Mouse (Mus musculus): ENCODE results near the gene Atg101. TPM values are rescaled to one million over a fixed set of nuclear protein-coding genes. Genes with fewer than 3 reads are reported as not detected.
A peak's percentile ranks its signal among the peaks of the same experiment; 100 is the strongest.

Atg101 gene
- 66.0 and 66.4 TPM in 2 replicates for polyA plus RNA-seq (2015; fragmentation: Nextera tagmentation; extraction: Ambion mirVana)

DNA sequence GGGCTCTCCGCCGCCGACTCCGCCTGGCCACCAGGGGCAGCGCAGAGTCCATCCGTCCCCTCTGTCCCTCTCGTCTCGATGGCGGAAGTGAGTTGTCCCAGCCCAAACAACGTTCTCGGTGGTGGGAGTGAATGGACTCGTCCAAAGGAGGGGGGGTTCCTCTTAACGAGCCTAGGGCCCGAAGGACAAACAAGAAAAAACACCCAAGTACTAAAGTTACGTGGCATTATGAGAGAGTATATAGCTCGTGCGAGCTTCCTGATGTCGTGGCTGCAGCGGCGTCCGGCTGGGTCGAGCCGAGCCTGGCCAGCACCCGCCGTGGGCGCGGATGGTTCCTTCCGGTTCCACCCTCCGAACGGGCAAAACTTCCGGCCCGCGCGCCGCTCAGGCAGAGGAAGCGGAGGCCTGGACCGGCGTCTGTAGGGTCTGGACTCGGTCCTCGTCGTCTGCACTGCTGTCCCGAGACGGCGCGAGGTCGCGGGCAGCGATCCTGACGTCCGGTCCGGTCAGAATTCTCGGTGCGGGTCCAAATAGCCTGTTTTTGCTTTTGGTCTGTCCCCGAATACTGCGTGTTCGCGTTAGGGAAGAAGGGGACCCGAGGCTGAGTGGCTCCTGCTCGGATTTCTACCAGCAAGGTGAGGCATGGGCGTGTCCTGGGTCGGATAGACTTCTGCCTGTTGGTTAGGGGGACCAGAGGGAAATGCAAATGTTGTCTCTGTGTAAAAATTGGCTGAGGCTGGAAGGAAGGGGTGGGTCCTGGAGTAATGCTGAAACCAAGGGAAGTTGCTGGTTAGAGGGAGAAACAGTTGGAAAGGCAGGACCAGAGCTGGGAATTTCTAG, at the start of gene Atg101:
Gene Atg101, plus strand, starts transcription at position 362 of the 840 bp plus-strand sequence.
- Histone ChIP-seq H3K36me3 (peaks cover 22% of the 10 kb centered on the region), H3K4me2 (peak within 1 kb of the TSS; percentile 98), H3K9ac (peak within 1 kb of the TSS; percentile 80), H3K4me3 (replicated peaks) (peak within 1 kb of the TSS; percentile 93), H3K27me3 (replicated peaks) (no peaks in the 10 kb centered on the region), H3K27ac (peak within 1 kb of the TSS; percentile 83), H3K4me1 (peaks cover 20% of the 10 kb centered on the region), H3K9me3 (no peaks in the 10 kb centered on the region)
- peak; percentile 88 for ATAC-seq (ENCODE audit: insufficient read depth, low FRiP score, low read depth)
- WGBS, result under 1% methylated on average over 61 of the region's 61 CpGs

GRCm38 (mm10) chr15:101234611-101235341, 49.3 kb upstream of the Atg101 start:
- no peak for ATAC-seq (ENCODE audit: insufficient read depth, low FRiP score, low read depth)
- Histone ChIP-seq H3K27me3 (replicated peaks) (no peaks in the 10 kb centered on the region), H3K4me1 (peaks cover 38% of the 10 kb centered on the region), H3K9ac (no peak overlapping the region), H3K4me3 (replicated peaks) (peak overlapping the region; percentile 18; the same call in 1 of the 2 replicates), H3K27ac (peak overlapping the region; percentile 89), H3K9me3 (no peaks in the 10 kb centered on the region), H3K4me2 (peak overlapping the region; percentile 40), H3K36me3 (peaks cover 18% of the 10 kb centered on the region)
- WGBS, result 63% methylated on average over 10 of the region's 10 CpGs

DNA sequence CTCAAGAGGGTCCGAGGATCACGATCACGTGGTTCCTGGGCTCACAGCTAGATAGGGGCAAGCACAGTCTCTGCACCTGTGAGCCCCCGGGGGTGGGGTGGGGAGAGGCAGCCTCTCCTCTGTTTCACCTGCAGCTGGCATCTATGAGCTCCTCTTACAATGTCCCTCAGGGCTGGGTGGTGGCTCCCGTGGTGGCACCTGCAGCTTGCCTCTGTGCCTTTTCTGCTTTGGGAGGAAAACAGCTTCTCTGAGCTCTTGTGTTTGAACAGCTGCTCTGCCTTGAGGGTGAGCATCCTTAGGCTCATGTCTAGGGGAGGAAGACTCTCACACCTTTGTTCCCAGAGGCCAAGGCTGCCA, 48.8 kb upstream of the Atg101 start:
- Histone ChIP-seq H3K4me2 (peak overlapping the region; percentile 40), H3K9ac (no peak overlapping the region)
- WGBS, result 30% methylated on average over 5 of the region's 5 CpGs

GRCm38 (mm10) chr15:101235728-101236327, 48.2 kb upstream of the Atg101 start:
- no peaks in the 10 kb centered on the region for H3K9me3 ChIP-seq
- ATAC-seq (ENCODE audit: insufficient read depth, low FRiP score, low read depth), result peak; percentile 71
- peak overlapping the region; percentile 18 for H3K4me3 ChIP-seq (replicated peaks)
- peaks cover 41% of the 10 kb centered on the region for H3K4me1 ChIP-seq
- H3K27ac ChIP-seq, result peak overlapping the region; percentile 89
- 19% methylated on average over 12 of the region's 12 CpGs for WGBS
- peaks cover 10% of the 10 kb centered on the region for H3K36me3 ChIP-seq
- no peak overlapping the region for H3K9ac ChIP-seq
- H3K27me3 ChIP-seq (replicated peaks), result no peaks in the 10 kb centered on the region
- H3K4me2 ChIP-seq, result peak overlapping the region; percentile 40

More for the DNA sequence above, 48.8 kb upstream of the Atg101 start:
- H3K27me3 ChIP-seq (replicated peaks), result no peaks in the 10 kb centered on the region
- H3K4me3 ChIP-seq (replicated peaks), result peak overlapping the region; percentile 18
- peak; percentile 5; the same call in 1 of the 2 replicates for ATAC-seq (ENCODE audit: insufficient read depth, low FRiP score, low read depth)
- peaks cover 40% of the 10 kb centered on the region for H3K4me1 ChIP-seq
- no peaks in the 10 kb centered on the region for H3K9me3 ChIP-seq
- peaks cover 14% of the 10 kb centered on the region for H3K36me3 ChIP-seq
- peak overlapping the region; percentile 89 for H3K27ac ChIP-seq

GRCm38 (mm10) chr15:101236878-101237277, 47.2 kb upstream of the Atg101 start:
- Histone ChIP-seq H3K36me3 (no peaks in the 10 kb centered on the region), H3K27ac (peak overlapping the region; percentile 89; the same call in 1 of the 2 replicates), H3K4me1 (peaks cover 47% of the 10 kb centered on the region), H3K9me3 (no peaks in the 10 kb centered on the region), H3K27me3 (replicated peaks) (no peaks in the 10 kb centered on the region), H3K9ac (no peak overlapping the region), H3K4me2 (no peak overlapping the region), H3K4me3 (replicated peaks) (no peak overlapping the region)
- 8% methylated on average over 3 of the region's 3 CpGs for WGBS
- ATAC-seq (ENCODE audit: insufficient read depth, low FRiP score, low read depth), result no peak

DNA sequence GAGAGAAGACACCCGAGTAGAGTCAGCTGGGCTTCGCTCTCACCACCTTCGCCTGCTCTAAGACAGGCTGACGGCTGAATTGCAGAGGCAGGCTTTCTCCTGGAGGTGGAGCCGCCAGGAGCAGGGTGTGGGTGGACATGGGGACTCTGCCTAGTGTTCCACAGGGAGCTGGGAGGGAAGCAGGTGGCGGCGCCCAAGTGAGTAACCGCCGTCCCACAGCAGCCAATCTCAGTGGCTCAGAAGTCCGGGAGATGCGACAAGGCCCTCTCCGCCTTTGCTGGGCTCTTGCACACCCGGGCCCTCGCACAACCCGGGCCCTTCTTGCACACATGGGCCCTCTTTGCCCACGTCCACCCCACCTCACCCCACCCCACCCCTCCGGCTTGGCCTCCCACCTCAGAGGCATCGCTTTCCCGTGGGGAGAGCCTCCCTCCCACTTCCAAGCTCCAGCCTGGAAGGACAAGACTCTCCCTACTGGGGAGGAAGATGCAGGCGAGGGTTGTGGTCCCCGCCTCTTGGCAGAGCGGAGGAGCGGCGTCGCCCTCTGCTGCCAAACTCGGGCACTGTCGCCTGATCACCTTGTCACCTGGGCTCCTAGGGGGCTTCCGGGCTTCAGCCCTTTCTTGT, 45.1 kb upstream of the Atg101 start:
- WGBS, result 5% methylated on average over 28 of the region's 28 CpGs

GRCm38 (mm10) chr15:101239821-101240220, 44.3 kb upstream of the Atg101 start:
- Histone ChIP-seq H3K4me1 (peaks cover 41% of the 10 kb centered on the region), H3K4me3 (replicated peaks) (no peak overlapping the region), H3K36me3 (no peaks in the 10 kb centered on the region), H3K9me3 (no peaks in the 10 kb centered on the region), H3K27ac (no peak overlapping the region), H3K4me2 (no peak overlapping the region), H3K27me3 (replicated peaks) (no peaks in the 10 kb centered on the region), H3K9ac (no peak overlapping the region)
- WGBS, result 60% methylated on average over 8 of the region's 8 CpGs
- no peak for ATAC-seq (ENCODE audit: insufficient read depth, low FRiP score, low read depth)

More for the DNA sequence above, 45.1 kb upstream of the Atg101 start:
- Histone ChIP-seq H3K27me3 (replicated peaks) (no peaks in the 10 kb centered on the region), H3K9me3 (no peaks in the 10 kb centered on the region), H3K4me2 (peak overlapping the region; percentile 66), H3K4me3 (replicated peaks) (peak overlapping the region; percentile 32), H3K9ac (no peak overlapping the region), H3K27ac (peak overlapping the region; percentile 40; the same call in 1 of the 2 replicates), H3K36me3 (no peaks in the 10 kb centered on the region), H3K4me1 (peaks cover 41% of the 10 kb centered on the region)
- no peak for ATAC-seq (ENCODE audit: insufficient read depth, low FRiP score, low read depth)

GRCm38 (mm10) chr15:101240799-101241204, 43.3 kb upstream of the Atg101 start:
- H3K9ac ChIP-seq, result 0 out of 2 replicates have a peak overlapping the region, but pooled peaks have one; percentile 27
- peak overlapping the region; percentile 55 for H3K4me2 ChIP-seq
- H3K4me3 ChIP-seq (replicated peaks), result peak overlapping the region; percentile 25
- 4% methylated on average over 10 of the region's 10 CpGs for WGBS
- H3K4me1 ChIP-seq, result peaks cover 33% of the 10 kb centered on the region
- ATAC-seq (ENCODE audit: insufficient read depth, low FRiP score, low read depth), result peak; percentile 37; the same call in 1 of the 2 replicates
- no peaks in the 10 kb centered on the region for H3K36me3 ChIP-seq
- peak overlapping the region; percentile 70 for H3K27ac ChIP-seq
- no peaks in the 10 kb centered on the region for H3K27me3 ChIP-seq (replicated peaks)
- H3K9me3 ChIP-seq, result no peaks in the 10 kb centered on the region

DNA sequence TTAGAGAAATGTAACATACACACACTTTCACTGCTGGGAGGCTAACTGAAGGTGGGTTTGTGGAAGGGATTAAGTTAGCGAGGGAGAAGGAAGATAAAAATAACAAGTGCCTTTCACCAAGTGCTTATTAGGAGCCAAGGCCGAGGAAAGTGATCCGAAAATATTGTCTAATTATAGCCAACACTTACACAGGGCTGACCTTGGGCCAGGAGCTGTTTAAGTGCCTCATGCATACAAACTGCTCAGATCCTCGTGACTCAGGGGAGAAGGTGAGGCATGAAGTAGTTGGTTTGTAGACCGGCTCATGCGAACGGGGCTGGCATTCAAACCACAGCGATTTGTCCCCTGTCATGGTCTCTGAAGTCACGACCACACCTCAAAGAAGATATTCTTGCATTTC, 42.8 kb upstream of the Atg101 start:
- Histone ChIP-seq H3K4me3 (replicated peaks) (peak overlapping the region; percentile 25), H3K4me2 (peak overlapping the region; percentile 55), H3K9ac (no peak overlapping the region), H3K27ac (peak overlapping the region; percentile 70), H3K27me3 (replicated peaks) (no peaks in the 10 kb centered on the region), H3K4me1 (peaks cover 31% of the 10 kb centered on the region), H3K9me3 (no peaks in the 10 kb centered on the region), H3K36me3 (no peaks in the 10 kb centered on the region)
- ATAC-seq (ENCODE audit: insufficient read depth, low FRiP score, low read depth), result no peak
- 40% methylated on average over 9 of the region's 9 CpGs for WGBS

GRCm38 (mm10) chr15:101241853-101242252, 42.2 kb upstream of the Atg101 start:
- H3K4me2 ChIP-seq, result no peak overlapping the region
- ATAC-seq (ENCODE audit: insufficient read depth, low FRiP score, low read depth), result no peak
- no peak overlapping the region for H3K4me3 ChIP-seq (replicated peaks)
- no peaks in the 10 kb centered on the region for H3K9me3 ChIP-seq
- peak overlapping the region; percentile 70 for H3K27ac ChIP-seq
- H3K27me3 ChIP-seq (replicated peaks), result no peaks in the 10 kb centered on the region
- no peaks in the 10 kb centered on the region for H3K36me3 ChIP-seq
- WGBS, result 52% methylated on average over 9 of the region's 9 CpGs
- no peak overlapping the region for H3K9ac ChIP-seq
- H3K4me1 ChIP-seq, result peaks cover 30% of the 10 kb centered on the region

DNA sequence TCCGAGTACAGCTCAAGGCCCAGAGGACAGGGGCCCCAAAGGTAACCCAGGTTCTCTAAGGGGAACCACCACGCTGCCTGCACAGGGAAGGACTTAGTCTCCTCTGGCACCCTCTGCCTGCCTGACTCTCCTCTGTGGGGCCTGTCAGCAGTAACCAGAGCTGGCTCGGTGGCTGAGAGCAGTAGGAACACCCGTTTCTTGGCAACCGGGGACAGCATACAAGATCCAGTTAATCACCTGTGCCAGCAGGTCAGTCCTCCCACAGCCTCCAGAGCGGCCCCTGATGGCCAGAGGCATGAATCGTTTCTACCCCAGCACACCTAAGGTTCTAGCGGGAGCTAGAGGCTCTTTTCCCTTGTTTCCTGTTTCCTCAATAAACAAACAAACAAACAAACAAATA, 41.4 kb upstream of the Atg101 start:
- no peak overlapping the region for H3K4me3 ChIP-seq (replicated peaks)
- no peaks in the 10 kb centered on the region for H3K36me3 ChIP-seq
- no peak overlapping the region for H3K9ac ChIP-seq
- no peaks in the 10 kb centered on the region for H3K9me3 ChIP-seq
- no peaks in the 10 kb centered on the region for H3K27me3 ChIP-seq (replicated peaks)
- WGBS, result 28% methylated on average over 8 of the region's 8 CpGs
- H3K4me1 ChIP-seq, result peaks cover 34% of the 10 kb centered on the region
- H3K4me2 ChIP-seq, result no peak overlapping the region
- peak; percentile 15; the same call in 1 of the 2 replicates for ATAC-seq (ENCODE audit: insufficient read depth, low FRiP score, low read depth)
- H3K27ac ChIP-seq, result peak overlapping the region; percentile 41
